Mouse (Mus musculus): ENCODE results near the gene Dctn2. TPM values are rescaled to one million over a fixed set of nuclear protein-coding genes. Genes with fewer than 3 reads are reported as not detected.

The Dctn2 gene
- polyA plus RNA-seq, 1 experiment from 2014 or later = 69.5 TPM

DNA sequence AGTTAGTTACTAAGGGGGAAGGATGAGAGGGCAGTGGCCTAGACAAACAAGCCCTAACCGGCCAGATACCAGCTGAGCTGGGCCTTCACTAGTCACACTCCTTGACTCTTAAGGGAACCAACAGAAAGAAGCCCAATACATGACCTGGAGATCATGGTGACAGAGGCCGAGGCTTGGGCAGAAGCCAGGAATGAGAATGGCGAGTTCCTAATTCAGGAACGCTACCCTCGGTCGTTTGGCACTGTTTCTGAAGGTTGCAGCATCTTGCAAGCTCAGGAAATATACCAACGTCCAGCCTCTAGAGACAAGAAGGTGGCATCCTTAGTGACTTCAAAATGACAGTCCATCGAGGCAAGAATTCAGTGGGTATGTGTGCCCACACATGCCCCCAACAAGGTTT lies 1.8 kb upstream of the Dctn2 start:
- ATAC-seq (ENCODE audit: insufficient read depth) = no peak
- H3K4me1 ChIP-seq (replicated peaks) = peaks cover 44% of the 10 kb centered on the region
- H3K9ac ChIP-seq = no peak overlapping the region
- H3K9me3 ChIP-seq (replicated peaks) = no peaks in the 10 kb centered on the region
- H3K27ac ChIP-seq (replicated peaks) = no peak overlapping the region
- H3K36me3 ChIP-seq (replicated peaks) = peaks cover 16% of the 10 kb centered on the region
- 65% methylated on average over 8 of the region's 8 CpGs for WGBS (ENCODE audit: insufficient replicate concordance)
- H3K4me2 ChIP-seq = no peak overlapping the region
- H3K27me3 ChIP-seq = peaks cover 54% of the 10 kb centered on the region
- no peak overlapping the region for H3K4me3 ChIP-seq (replicated peaks)

DNA sequence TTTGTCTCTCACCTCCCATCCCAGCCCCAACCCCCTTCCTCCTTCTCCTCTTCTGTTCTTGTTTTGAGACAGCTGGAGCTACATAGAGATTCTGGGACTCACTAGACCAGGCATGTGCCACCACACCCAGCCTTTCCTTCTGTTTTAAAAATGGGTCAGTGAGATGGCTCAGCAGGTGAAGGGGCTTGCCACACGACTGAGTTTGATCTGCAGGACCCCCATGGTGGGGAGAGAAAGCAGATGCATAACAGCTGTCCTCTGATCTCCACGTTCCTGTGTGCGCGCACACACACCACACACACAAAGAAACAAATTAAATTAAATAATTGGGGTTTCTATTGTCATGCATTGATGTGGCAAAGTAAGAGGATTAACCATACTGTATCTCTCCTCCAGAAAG lies 1.2 kb upstream of the Dctn2 start:
- H3K36me3 ChIP-seq (replicated peaks) = peaks cover 21% of the 10 kb centered on the region
- H3K27me3 ChIP-seq = peaks cover 50% of the 10 kb centered on the region
- WGBS (ENCODE audit: insufficient replicate concordance) = 78% methylated on average over 4 of the region's 4 CpGs

DNA sequence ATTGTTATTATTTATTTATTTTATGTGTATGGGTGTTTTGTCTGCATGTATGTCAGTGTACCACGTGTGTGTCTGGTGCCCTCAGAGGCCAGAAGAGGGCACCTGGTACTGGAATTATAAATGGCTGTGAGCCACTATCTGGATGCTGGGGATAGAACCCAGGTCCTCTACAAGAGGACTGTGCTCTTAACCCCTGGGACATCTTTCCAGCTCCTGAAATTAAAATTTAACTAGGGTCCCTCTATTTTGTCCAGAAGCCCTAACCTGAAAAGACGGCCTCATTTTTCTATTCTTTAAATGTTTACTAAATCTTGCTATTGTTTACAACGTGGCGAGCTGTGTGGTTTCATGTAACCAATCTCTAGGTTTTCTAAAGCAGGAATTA lies 449 bp upstream of the Dctn2 start:
- Histone ChIP-seq H3K4me3 (replicated peaks) (peak overlapping the region; percentile 98), H3K36me3 (replicated peaks) (peaks cover 28% of the 10 kb centered on the region), H3K4me1 (replicated peaks) (peaks cover 51% of the 10 kb centered on the region), H3K4me2 (peak overlapping the region; percentile 94), H3K27ac (replicated peaks) (peak overlapping the region; percentile 48), H3K27me3 (peaks cover 43% of the 10 kb centered on the region), H3K9me3 (replicated peaks) (no peaks in the 10 kb centered on the region), H3K9ac (peak overlapping the region; percentile 100; the same call in 1 of the 2 replicates)
- WGBS (ENCODE audit: insufficient replicate concordance) = 19% methylated on average over 4 of the region's 4 CpGs
- peak; percentile 60 for ATAC-seq (ENCODE audit: insufficient read depth)

More for the DNA sequence above, 1.2 kb upstream of the Dctn2 start:
- Histone ChIP-seq H3K9ac (no peak overlapping the region), H3K9me3 (replicated peaks) (no peaks in the 10 kb centered on the region), H3K27ac (replicated peaks) (no peak overlapping the region), H3K4me3 (replicated peaks) (no peak overlapping the region), H3K4me2 (no peak overlapping the region), H3K4me1 (replicated peaks) (peaks cover 48% of the 10 kb centered on the region)
- no peak for ATAC-seq (ENCODE audit: insufficient read depth)

DNA sequence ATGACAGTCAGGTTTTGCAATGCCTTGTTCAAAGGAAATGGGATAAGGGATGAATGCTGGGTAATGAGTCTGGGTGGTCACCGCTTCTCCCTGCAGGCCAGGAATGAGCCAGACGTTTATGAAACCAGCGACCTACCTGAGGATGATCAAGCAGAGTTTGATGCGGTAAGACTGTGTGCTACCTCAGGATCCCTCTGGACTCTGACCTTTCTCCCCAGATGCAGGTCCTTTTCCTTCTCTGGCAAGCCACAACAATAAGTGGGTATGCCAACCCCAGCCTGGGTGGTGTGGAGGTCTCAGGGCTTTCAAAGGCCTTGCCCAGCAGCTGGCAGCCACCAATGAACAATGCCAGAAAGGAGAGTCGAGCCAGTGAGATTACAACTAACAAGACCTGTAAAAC lies 1.1 kb downstream of the Dctn2 start:
- peaks cover 53% of the 10 kb centered on the region for H3K4me1 ChIP-seq (replicated peaks)
- peaks cover 43% of the 10 kb centered on the region for H3K36me3 ChIP-seq (replicated peaks)
- H3K4me2 ChIP-seq = peak overlapping the region; percentile 94
- peak overlapping the region; percentile 100 for H3K9ac ChIP-seq
- ATAC-seq (ENCODE audit: insufficient read depth) = no peak
- H3K9me3 ChIP-seq (replicated peaks) = no peaks in the 10 kb centered on the region
- peak overlapping the region; percentile 96 for H3K27ac ChIP-seq (replicated peaks)
- WGBS (ENCODE audit: insufficient replicate concordance) = 63% methylated on average over 5 of the region's 5 CpGs
- H3K27me3 ChIP-seq = peaks cover 27% of the 10 kb centered on the region
- H3K4me3 ChIP-seq (replicated peaks) = peak overlapping the region; percentile 98

DNA sequence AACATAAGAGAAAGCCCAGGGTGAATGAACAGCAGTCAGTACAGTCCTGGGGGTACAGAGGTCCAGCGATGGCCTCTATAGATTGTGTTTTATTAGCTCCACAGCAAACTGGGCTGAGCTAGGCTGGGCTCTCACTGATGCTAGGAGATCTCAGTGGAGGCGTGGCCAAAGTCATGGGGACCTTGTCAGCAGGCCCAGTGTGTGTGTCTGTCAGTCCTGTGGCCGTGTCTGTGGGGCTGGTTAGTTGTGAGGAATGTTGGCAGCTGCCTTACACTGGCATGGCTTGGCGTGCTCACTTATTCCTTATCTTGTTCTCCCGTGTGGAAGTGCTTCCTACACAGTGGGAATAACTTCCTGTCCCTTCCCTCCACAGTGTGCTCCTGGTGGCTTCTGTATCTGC lies 2.2 kb downstream of the Dctn2 start:
- ATAC-seq (ENCODE audit: insufficient read depth) = no peak
- no peak overlapping the region for H3K4me3 ChIP-seq (replicated peaks)
- 58% methylated on average over 5 of the region's 5 CpGs for WGBS (ENCODE audit: insufficient replicate concordance)
- no peak overlapping the region for H3K9ac ChIP-seq
- peaks cover 16% of the 10 kb centered on the region for H3K27me3 ChIP-seq
- no peaks in the 10 kb centered on the region for H3K9me3 ChIP-seq (replicated peaks)
- H3K4me1 ChIP-seq (replicated peaks) = peaks cover 45% of the 10 kb centered on the region
- H3K27ac ChIP-seq (replicated peaks) = 0 out of 2 replicates have a peak overlapping the region, but pooled peaks have one; percentile 19
- H3K4me2 ChIP-seq = peak overlapping the region; percentile 0; the same call in 1 of the 2 replicates
- peaks cover 53% of the 10 kb centered on the region for H3K36me3 ChIP-seq (replicated peaks)

GRCm38 (mm10) chr10:127269036-127269435 lies 2.9 kb downstream of the Dctn2 start:
- no peak overlapping the region for H3K27ac ChIP-seq (replicated peaks)
- no peaks in the 10 kb centered on the region for H3K9me3 ChIP-seq (replicated peaks)
- WGBS (ENCODE audit: insufficient replicate concordance) = 78% methylated on average over 12 of the region's 12 CpGs
- no peak overlapping the region for H3K4me3 ChIP-seq (replicated peaks)
- ATAC-seq (ENCODE audit: insufficient read depth) = no peak
- H3K4me2 ChIP-seq = no peak overlapping the region
- peaks cover 54% of the 10 kb centered on the region for H3K36me3 ChIP-seq (replicated peaks)
- no peak overlapping the region for H3K9ac ChIP-seq
- H3K4me1 ChIP-seq (replicated peaks) = peaks cover 49% of the 10 kb centered on the region
- peaks cover 10% of the 10 kb centered on the region for H3K27me3 ChIP-seq

DNA sequence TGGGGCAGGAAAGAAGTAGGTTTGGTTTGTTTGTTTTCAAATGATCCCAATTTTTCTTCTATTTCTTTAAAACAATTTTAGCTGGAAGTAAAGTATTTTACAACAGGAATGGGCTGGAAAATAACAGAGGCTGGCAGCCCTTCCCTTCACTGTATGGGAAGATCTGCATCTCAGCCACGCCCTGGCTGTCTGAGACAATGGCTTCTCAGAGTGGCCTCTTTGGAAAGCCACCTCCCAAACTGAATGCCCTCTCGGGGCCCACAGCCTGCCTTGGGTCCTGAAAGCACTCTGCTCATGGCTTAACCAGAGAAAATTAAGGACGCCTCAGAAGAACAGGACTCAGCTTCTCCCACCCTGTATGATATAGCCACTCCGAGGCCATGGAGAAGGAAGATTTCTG lies 3.7 kb downstream of the Dctn2 start:
- Histone ChIP-seq H3K4me3 (replicated peaks) (no peak overlapping the region), H3K4me1 (replicated peaks) (peaks cover 57% of the 10 kb centered on the region), H3K36me3 (replicated peaks) (peaks cover 62% of the 10 kb centered on the region), H3K27me3 (peaks cover 2% of the 10 kb centered on the region; the same call in 1 of the 2 replicates), H3K9me3 (replicated peaks) (no peaks in the 10 kb centered on the region), H3K9ac (no peak overlapping the region), H3K4me2 (no peak overlapping the region), H3K27ac (replicated peaks) (no peak overlapping the region)
- 52% methylated on average over 4 of the region's 4 CpGs for WGBS (ENCODE audit: insufficient replicate concordance)
- ATAC-seq (ENCODE audit: insufficient read depth) = no peak

DNA sequence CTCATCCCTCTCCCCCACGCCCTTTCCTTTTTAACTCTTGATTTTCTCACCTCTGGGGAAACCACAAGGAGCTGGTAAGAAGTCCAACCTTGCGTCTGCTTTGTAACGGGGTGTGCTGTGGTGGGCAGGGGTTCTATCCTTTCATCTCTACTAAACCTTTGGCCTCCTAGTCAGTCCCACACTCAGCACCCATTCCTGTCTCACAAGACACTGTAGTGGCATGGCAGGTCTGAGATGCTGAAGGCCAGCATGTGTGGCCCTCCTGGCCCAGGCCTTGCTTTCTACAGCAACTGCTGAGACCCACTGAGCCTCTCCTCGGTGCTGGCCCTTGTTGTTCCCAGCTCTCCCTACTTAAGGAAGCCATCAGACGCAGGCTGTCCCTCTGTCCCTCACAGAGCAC lies 6.2 kb downstream of the Dctn2 start:
- no peak overlapping the region for H3K4me2 ChIP-seq
- ATAC-seq (ENCODE audit: insufficient read depth) = no peak
- 79% methylated on average over 5 of the region's 5 CpGs for WGBS (ENCODE audit: insufficient replicate concordance)
- H3K27ac ChIP-seq (replicated peaks) = no peak overlapping the region
- no peaks in the 10 kb centered on the region for H3K9me3 ChIP-seq (replicated peaks)
- H3K4me1 ChIP-seq (replicated peaks) = peaks cover 45% of the 10 kb centered on the region
- peaks cover 86% of the 10 kb centered on the region for H3K36me3 ChIP-seq (replicated peaks)
- H3K27me3 ChIP-seq = no peaks in the 10 kb centered on the region
- no peak overlapping the region for H3K9ac ChIP-seq
- H3K4me3 ChIP-seq (replicated peaks) = no peak overlapping the region

DNA sequence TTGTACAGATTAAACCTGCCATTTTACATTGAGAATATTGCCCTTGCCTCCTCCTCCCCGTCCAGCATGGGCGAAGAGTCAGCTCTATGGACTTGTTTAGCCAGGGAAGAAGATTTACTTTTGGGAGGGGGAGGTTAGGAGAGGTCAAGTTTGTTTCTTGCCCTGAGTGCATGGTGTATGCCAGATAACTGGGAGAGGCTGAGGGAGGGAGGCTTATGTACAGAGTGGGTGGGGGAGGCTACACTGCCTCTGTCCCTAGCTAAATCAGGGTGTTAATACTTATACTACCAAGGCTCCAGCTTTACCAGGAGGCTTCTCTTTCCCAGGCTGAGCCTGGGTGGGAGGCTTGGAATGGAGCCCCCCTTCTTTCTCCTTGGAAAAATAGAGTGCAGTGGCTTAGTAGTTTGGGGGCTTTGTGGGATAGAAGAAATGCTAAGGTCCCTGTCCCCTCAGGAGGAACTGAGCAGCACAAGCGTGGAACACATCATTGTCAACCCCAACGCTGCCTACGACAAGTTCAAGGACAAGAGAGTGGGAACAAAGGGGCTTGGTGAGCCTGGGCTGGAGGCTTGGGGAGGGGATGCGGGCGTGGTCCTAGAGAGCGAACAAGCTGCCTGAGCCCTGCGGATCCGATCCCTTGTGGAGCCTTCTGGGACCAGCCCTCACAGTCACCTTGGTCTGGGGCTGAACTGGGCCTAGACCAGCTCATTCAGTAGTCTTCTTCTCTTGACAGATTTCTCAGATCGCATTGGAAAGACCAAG lies 8.3 kb downstream of the Dctn2 start:
- H3K4me1 ChIP-seq (replicated peaks) = peaks cover 26% of the 10 kb centered on the region
- no peaks in the 10 kb centered on the region for H3K9me3 ChIP-seq (replicated peaks)
- ATAC-seq (ENCODE audit: insufficient read depth) = no peak
- no peaks in the 10 kb centered on the region for H3K27me3 ChIP-seq
- H3K9ac ChIP-seq = no peak overlapping the region
- H3K36me3 ChIP-seq (replicated peaks) = peaks cover 90% of the 10 kb centered on the region
- H3K4me2 ChIP-seq = no peak overlapping the region
- 82% methylated on average over 11 of the region's 11 CpGs for WGBS (ENCODE audit: insufficient replicate concordance)
- no peak overlapping the region for H3K4me3 ChIP-seq (replicated peaks)
- no peak overlapping the region for H3K27ac ChIP-seq (replicated peaks)

DNA sequence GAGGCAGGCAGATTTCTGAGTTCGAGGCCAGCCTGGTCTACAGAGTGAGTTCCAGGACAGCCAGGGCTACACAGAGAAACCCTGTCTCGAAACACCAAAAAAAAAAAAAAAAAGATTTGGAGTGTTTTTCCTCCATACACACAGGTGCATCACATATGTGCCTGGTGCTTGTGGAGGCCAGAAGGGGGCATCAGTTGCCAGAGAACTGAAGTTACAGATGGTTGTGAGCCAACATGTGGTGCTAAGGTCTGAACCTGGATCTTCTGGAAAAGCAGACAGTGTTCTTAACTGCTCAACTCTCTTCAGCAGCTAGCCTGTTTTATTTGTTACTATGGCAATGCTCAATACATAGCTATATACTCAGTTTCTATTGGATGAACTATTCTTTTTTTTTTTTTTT lies 13.6 kb downstream of the Dctn2 start:
- H3K4me3 ChIP-seq (replicated peaks) = no peak overlapping the region
- ATAC-seq (ENCODE audit: insufficient read depth) = no peak
- H3K9ac ChIP-seq = no peak overlapping the region
- WGBS (ENCODE audit: insufficient replicate concordance) = 92% methylated on average over 2 of the region's 2 CpGs
- no peaks in the 10 kb centered on the region for H3K9me3 ChIP-seq (replicated peaks)
- peaks cover 11% of the 10 kb centered on the region; the same call in 1 of the 2 replicates for H3K4me1 ChIP-seq (replicated peaks)
- H3K27ac ChIP-seq (replicated peaks) = no peak overlapping the region
- no peak overlapping the region for H3K4me2 ChIP-seq
- H3K27me3 ChIP-seq = no peaks in the 10 kb centered on the region
- peaks cover 100% of the 10 kb centered on the region for H3K36me3 ChIP-seq (replicated peaks)

DNA sequence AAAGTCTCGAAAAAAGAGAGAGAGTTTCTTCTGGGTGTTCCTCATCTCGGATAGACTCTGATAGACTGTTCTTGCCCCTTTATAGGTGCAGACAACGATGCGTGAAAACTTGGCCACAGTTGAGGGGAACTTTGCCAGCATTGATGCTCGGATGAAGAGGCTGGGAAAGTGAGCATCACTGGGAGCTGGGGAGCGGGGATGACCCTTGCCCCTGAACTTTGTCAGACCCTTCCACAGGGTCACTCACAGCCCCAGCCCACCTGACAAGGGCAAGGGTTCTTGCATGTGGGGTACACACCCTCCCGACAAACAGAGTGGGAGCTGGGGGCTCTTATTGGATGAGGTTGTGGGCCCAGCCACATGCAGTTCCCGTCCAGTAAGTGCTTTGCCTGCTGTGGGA lies 15.1 kb downstream of the Dctn2 start:
- Histone ChIP-seq H3K9me3 (replicated peaks) (no peaks in the 10 kb centered on the region), H3K27me3 (no peaks in the 10 kb centered on the region)

More for the DNA sequence above, 15.1 kb downstream of the Dctn2 start:
- Histone ChIP-seq H3K4me2 (no peak overlapping the region), H3K9ac (no peak overlapping the region), H3K4me3 (replicated peaks) (no peak overlapping the region), H3K27ac (replicated peaks) (no peak overlapping the region), H3K36me3 (replicated peaks) (peaks cover 100% of the 10 kb centered on the region), H3K4me1 (replicated peaks) (peaks cover 23% of the 10 kb centered on the region)
- ATAC-seq (ENCODE audit: insufficient read depth) = no peak
- WGBS (ENCODE audit: insufficient replicate concordance) = 86% methylated on average over 8 of the region's 8 CpGs
